Mouse (Mus musculus) T-helper 1 cell (primary cell): ENCODE data around the gene Hnrnpm.

Source experiments
- in situ Hi-C: fragments of 300-600 bp; cut with MboI, MseI; formaldehyde crosslinking; loops from one replicate; pipeline ENCODE4 v1.15.1; 2025; ENCODE audit warnings: high pct_unique_total_duplicates

The Hnrnpm gene

GRCm38 (mm10) chr17:33598506-33598905, 88.2 kb downstream of the Hnrnpm start:
- in situ Hi-C loops = no loop called here

GRCm38 (mm10) chr17:33597271-33597670, 89.4 kb downstream of the Hnrnpm start:
- in situ Hi-C loops = no loop called here
